Mouse (Mus musculus): ENCODE measurements at regions not wholly inside any gene's neighbourhood (a gene's known extent, or its start where the extent isn't known, plus 50 kb on each side); places are given as distances from the start of the nearest gene placed in this dataset.
A peak's percentile ranks its signal among the peaks of the same experiment; 100 is the strongest.

- in situ Hi-C loops (cut with MboI; ENCODE audit: low pct_ligation_motif_present, low pct_unique_long_range_greater_than_20kb, low sequenced_read_pairs), result loop anchor here (10.0 kb wide), 2 partner anchors 88 to 122 kb away; no protein-coding TSS in a partner anchor
Measured at GRCm38 (mm10) chr2:131416482-131416881, 63.8 kb upstream of the Rnf24 start.

GRCm38 (mm10) chr2:131410906-131411520, 58.3 kb upstream of the Rnf24 start:
- Histone ChIP-seq H3K9me3 (replicated peaks; ENCODE audit: low read length) (no peaks in the 10 kb centered on the region), H3K27ac (ENCODE audit: insufficient read depth, low read depth) (no peak overlapping the region), H3K27me3 (replicated peaks) (no peaks in the 10 kb centered on the region), H3K4me1 (ENCODE audit: control insufficient read depth in 1 of 2, insufficient read depth in 2 of 2) (peaks cover 0 to 3% of the 10 kb centered on the region in 2 experiments; a peak in 1 of 4 replicates), H3K9ac (ENCODE audit: insufficient read depth, low read depth) (no peak overlapping the region), H3K79me2 (replicated peaks; ENCODE audit: control insufficient read depth, extremely low read depth, insufficient read depth, poor library complexity, severe bottlenecking) (no peaks in the 10 kb centered on the region), H3K4me3 (replicated peaks in 1 of 3; ENCODE audit: low read depth in 2 of 3, low read length in 2 of 3, poor library complexity in 1 of 3) (no peak overlapping the region), H3K4me2 (ENCODE audit: insufficient read depth, low read depth, poor library complexity, severe bottlenecking) (no peak overlapping the region), H3K36me3 (replicated peaks in 1 of 2; ENCODE audit: control insufficient read depth in 1 of 2, insufficient read depth in 1 of 2, low read length in 1 of 2) (no peaks in the 10 kb centered on the region)
- TF ChIP-seq MYC (IDR thresholded peaks at IDR 0.05; ENCODE audit: low read depth, low read length) (no peak), MXI1 (IDR thresholded peaks at IDR 0.05; ENCODE audit: low read depth, low read length) (no peak), JUND (conservative IDR thresholded peaks at IDR 0.05; ENCODE audit: low read depth, low read length) (no peak), NELFE (IDR thresholded peaks at IDR 0.05; ENCODE audit: low read depth, low read length) (no peak), IRF4 (IDR thresholded peaks at IDR 0.05; ENCODE audit: low read depth, low read length) (no peak), MAFK (IDR thresholded peaks at IDR 0.05; ENCODE audit: insufficient replicate concordance, low read length) (no peak), ZKSCAN1 (IDR thresholded peaks at IDR 0.05; ENCODE audit: borderline replicate concordance, low read depth, low read length) (no peak), ZC3H11A (IDR thresholded peaks at IDR 0.05; ENCODE audit: low read depth, low read length) (no peak), UBTF (IDR thresholded peaks at IDR 0.05; ENCODE audit: low read depth, low read length) (no peak)
- dilution Hi-C loops (cut with MboI; ENCODE audit: extremely low pct_ligation_motif_present, extremely low pct_unique_long_range_greater_than_20kb, low sequenced_read_pairs), result no loop called here
- no peak for DNase-seq (ENCODE audit: extremely low read depth)
- in situ Hi-C loops (cut with MboI; ENCODE audit: low pct_ligation_motif_present, low pct_unique_long_range_greater_than_20kb, low sequenced_read_pairs), result loop anchor here (10.0 kb wide), 2 partner anchors 94 to 116 kb away; no protein-coding TSS in a partner anchor

More at GRCm38 (mm10) chr2:131416482-131416881, 63.8 kb upstream of the Rnf24 start:
- Histone ChIP-seq H3K36me3 (replicated peaks in 1 of 2; ENCODE audit: control insufficient read depth in 1 of 2, insufficient read depth in 1 of 2, low read length in 1 of 2) (no peaks in the 10 kb centered on the region), H3K79me2 (replicated peaks; ENCODE audit: control insufficient read depth, extremely low read depth, insufficient read depth, poor library complexity, severe bottlenecking) (no peaks in the 10 kb centered on the region), H3K9ac (ENCODE audit: insufficient read depth, low read depth) (no peak overlapping the region), H3K9me3 (replicated peaks; ENCODE audit: low read length) (no peaks in the 10 kb centered on the region), H3K27ac (ENCODE audit: insufficient read depth, low read depth) (no peak overlapping the region), H3K4me3 (replicated peaks in 1 of 3; ENCODE audit: low read depth in 2 of 3, low read length in 2 of 3, poor library complexity in 1 of 3) (no peak overlapping the region), H3K4me2 (ENCODE audit: insufficient read depth, low read depth, poor library complexity, severe bottlenecking) (no peak overlapping the region), H3K27me3 (replicated peaks) (no peaks in the 10 kb centered on the region), H3K4me1 (ENCODE audit: control insufficient read depth in 1 of 2, insufficient read depth in 2 of 2) (peaks cover 3 to 15% of the 10 kb centered on the region in 2 experiments)
- 0 out of 2 replicates have a peak, but pooled peaks have one; percentile 30 for TF ChIP-seq MEF2A (IDR thresholded peaks at IDR 0.05; ENCODE audit: borderline replicate concordance, low read depth, low read length)
- no peak for TF ChIP-seq JUND (conservative IDR thresholded peaks at IDR 0.05; ENCODE audit: low read depth, low read length)
- no peak for TF ChIP-seq ZKSCAN1 (IDR thresholded peaks at IDR 0.05; ENCODE audit: borderline replicate concordance, low read depth, low read length)
- no peak for TF ChIP-seq MAX (IDR thresholded peaks at IDR 0.05; ENCODE audit: low read length)
- TF ChIP-seq ZC3H11A (IDR thresholded peaks at IDR 0.05; ENCODE audit: low read depth, low read length), result peak; percentile 99
- no peak for TF ChIP-seq NRF1 (IDR thresholded peaks at IDR 0.05; ENCODE audit: low read depth, low read length)
- no peak for TF ChIP-seq MAZ (IDR thresholded peaks at IDR 0.05; ENCODE audit: low read depth, low read length)
- TF ChIP-seq ETS1 (conservative IDR thresholded peaks at IDR 0.05; ENCODE audit: low read depth, low read length), result no peak
- TF ChIP-seq RCOR1 (conservative IDR thresholded peaks at IDR 0.05; ENCODE audit: low read depth, low read length), result no peak
- no peak for TF ChIP-seq KAT2A (IDR thresholded peaks at IDR 0.05; ENCODE audit: insufficient replicate concordance, low read length)
- no peak for TF ChIP-seq SIN3A (IDR thresholded peaks at IDR 0.05; ENCODE audit: low read length)
- TF ChIP-seq NELFE (IDR thresholded peaks at IDR 0.05; ENCODE audit: low read depth, low read length), result peak; percentile 35; the same call in 1 of the 2 replicates
- no peak for TF ChIP-seq ZNF384 (IDR thresholded peaks at IDR 0.05; ENCODE audit: low read depth, low read length)
- TF ChIP-seq CHD2 (IDR thresholded peaks at IDR 0.05; ENCODE audit: low read length), result no peak
- TF ChIP-seq POLR2AphosphoS2 (IDR thresholded peaks at IDR 0.05; ENCODE audit: low read depth, low read length), result no peak
- no peak for TF ChIP-seq JUN (IDR thresholded peaks at IDR 0.05; ENCODE audit: insufficient read depth, low read depth, low read length)
- TF ChIP-seq CHD1 (IDR thresholded peaks at IDR 0.05; ENCODE audit: low read depth, low read length), result no peak
- no peak for TF ChIP-seq PAX5 (IDR thresholded peaks at IDR 0.05; ENCODE audit: low read length)
- no peak for TF ChIP-seq GABPA (IDR thresholded peaks at IDR 0.05; ENCODE audit: insufficient replicate concordance, low read depth, low read length)
- TF ChIP-seq TCF12 (IDR thresholded peaks at IDR 0.05; ENCODE audit: low read depth, low read length), result 0 out of 2 replicates have a peak, but pooled peaks have one; percentile 32
- no peak for TF ChIP-seq POLR2A (IDR thresholded peaks at IDR 0.05; ENCODE audit: low read depth, low read length)
- TF ChIP-seq TBP (conservative IDR thresholded peaks at IDR 0.05; ENCODE audit: low read depth, low read length), result no peak
- TF ChIP-seq EP300 (IDR thresholded peaks at IDR 0.05; ENCODE audit: low read length), result no peak
- TF ChIP-seq MXI1 (IDR thresholded peaks at IDR 0.05; ENCODE audit: low read depth, low read length), result no peak
- no peak for TF ChIP-seq E2F4 (IDR thresholded peaks at IDR 0.05; ENCODE audit: insufficient replicate concordance, low read depth, low read length)
- no peak for TF ChIP-seq HCFC1 (IDR thresholded peaks at IDR 0.05; ENCODE audit: low read depth, low read length)
- no peak for TF ChIP-seq USF2 (conservative IDR thresholded peaks at IDR 0.05; ENCODE audit: low read depth, low read length)
- TF ChIP-seq USF1 (IDR thresholded peaks at IDR 0.05; ENCODE audit: low read depth, low read length), result no peak
- no peak for TF ChIP-seq UBTF (IDR thresholded peaks at IDR 0.05; ENCODE audit: low read depth, low read length)
- TF ChIP-seq RAD21 (IDR thresholded peaks at IDR 0.05; ENCODE audit: low read depth, low read length), result peak; percentile 99
- peak; percentile 100 for TF ChIP-seq SMC3 (IDR thresholded peaks at IDR 0.05; ENCODE audit: low read depth, low read length)
- TF ChIP-seq ELF1 (IDR thresholded peaks at IDR 0.05; ENCODE audit: low read depth, low read length), result no peak
- peak; percentile 19; the same call in 1 of the 2 replicates for TF ChIP-seq BHLHE40 (IDR thresholded peaks at IDR 0.05; ENCODE audit: low read depth, low read length)
- TF ChIP-seq MAFK (IDR thresholded peaks at IDR 0.05; ENCODE audit: insufficient replicate concordance, low read length), result no peak
- no peak; the same call in 1 of the 2 replicates for TF ChIP-seq IRF4 (IDR thresholded peaks at IDR 0.05; ENCODE audit: low read depth, low read length)
- TF ChIP-seq ZMIZ1 (IDR thresholded peaks at IDR 0.05; ENCODE audit: low read depth, low read length), result no peak
- no peak for TF ChIP-seq MYC (IDR thresholded peaks at IDR 0.05; ENCODE audit: low read depth, low read length)
- peak; percentile 76 to 98 for TF ChIP-seq CTCF (conservative IDR thresholded peaks at IDR 0.05 in 1 of 2, IDR thresholded peaks at IDR 0.05 in 1 of 2; ENCODE audit: low read depth in 2 of 2, low read length in 2 of 2)
- peak; percentile 70 for DNase-seq (ENCODE audit: extremely low read depth)
- dilution Hi-C loops (cut with MboI; ENCODE audit: extremely low pct_ligation_motif_present, extremely low pct_unique_long_range_greater_than_20kb, low sequenced_read_pairs), result no loop called here

Data from CH12.LX (cell line).